Mouse (Mus musculus) 3T3-L1 (cell line): ENCODE measurements around the gene Ptpn9.
"Not testable (repeated sequence)": the region's sequence is repeated elsewhere in the genome, so short reads cannot be mapped to it uniquely, and the experiment has no call there.

ENCODE experiments used
- DNase-seq: peaks from one replicate; pipeline ENCODE4 v3.0.0-alpha.2; 2015; ENCODE audit warnings: low read depth, low spot score

Gene Ptpn9

DNA sequence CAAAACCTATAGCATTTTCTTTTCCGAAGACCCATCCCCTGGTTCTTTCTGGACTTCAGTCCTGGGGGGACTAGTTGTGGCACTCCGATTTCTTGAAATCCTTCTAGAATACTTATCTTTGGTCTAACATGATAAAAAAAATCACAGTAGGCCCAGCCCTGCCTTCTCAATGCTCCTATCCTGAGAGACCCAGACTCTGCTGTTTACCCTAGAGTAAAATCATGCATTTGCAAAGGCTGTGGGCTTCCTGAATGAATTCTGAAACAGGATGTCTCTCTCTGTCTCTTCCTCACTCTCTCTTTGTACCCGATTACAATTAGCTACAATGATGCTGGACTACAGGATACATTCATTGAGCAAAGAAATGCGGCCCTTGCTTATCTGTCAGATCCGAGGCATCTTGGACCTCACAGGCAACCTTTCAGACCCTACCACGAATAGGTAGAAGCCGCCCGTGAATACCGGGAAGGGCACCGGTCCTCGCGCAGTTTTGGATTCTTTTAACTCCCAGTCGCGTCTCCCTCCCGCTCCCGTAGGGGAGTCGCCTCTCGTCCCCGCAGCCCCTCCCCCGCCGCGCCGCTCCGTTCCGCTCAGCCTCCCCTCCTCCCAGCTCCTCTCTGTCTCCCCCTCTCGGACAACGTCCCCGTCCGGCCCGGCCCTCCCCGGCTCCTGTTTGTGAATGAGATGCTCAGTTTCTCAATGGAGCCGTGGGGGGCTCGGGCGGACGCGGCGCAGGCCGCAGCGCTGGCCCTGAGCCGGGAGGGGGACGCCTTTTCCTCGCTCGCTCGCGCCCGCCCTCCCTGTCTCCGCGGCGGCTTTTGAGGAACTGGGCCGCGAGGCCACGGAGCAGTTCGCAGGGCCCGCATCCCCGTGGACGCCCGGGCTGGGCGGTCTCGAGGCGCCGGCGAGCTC, at the start of gene Ptpn9:
Gene Ptpn9, plus strand, starts transcription at position 638 of the 912 bp plus-strand sequence.
- peak; percentile 85 for DNase-seq

DNA sequence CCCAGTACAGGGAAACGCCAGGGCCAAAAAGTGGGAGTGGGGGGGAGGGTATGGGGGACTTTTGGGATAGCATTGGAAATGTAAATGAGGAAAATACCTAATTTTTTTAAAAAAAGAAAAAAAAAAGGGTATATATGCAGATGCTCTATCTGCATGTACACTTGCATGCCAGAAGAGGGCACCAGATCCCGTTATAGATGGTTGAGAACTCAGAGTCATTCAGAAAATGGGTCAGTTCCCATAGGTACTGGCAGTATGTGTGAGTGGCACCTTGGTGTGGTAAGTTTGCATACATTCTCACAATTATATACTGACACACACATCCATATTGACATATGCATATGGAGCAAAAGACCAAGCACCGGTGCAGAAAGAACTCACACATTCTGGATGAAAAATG, 47.2 kb upstream of the Ptpn9 start:
- DNase-seq: peak; percentile 79

DNA sequence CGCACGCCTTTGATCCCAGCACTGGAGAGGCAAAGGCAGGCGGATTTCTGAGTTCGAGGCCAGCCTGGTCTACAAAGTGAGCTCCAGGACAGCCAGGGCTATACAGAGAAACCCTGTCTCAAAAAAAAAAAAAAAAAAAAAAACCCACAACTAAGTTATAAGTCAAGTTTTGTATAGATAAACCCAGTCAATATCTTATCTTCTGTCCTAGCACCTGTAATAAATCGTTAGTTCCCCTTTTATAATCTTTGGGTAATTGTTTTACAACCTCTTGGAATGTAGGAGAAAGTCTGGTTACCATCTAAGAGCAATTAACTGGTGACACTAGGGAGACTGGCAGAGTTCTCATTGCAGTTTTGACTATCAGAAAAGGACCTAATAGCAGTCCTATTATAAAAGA, 46.0 kb upstream of the Ptpn9 start:
- not testable (repeated sequence) for DNase-seq

DNA sequence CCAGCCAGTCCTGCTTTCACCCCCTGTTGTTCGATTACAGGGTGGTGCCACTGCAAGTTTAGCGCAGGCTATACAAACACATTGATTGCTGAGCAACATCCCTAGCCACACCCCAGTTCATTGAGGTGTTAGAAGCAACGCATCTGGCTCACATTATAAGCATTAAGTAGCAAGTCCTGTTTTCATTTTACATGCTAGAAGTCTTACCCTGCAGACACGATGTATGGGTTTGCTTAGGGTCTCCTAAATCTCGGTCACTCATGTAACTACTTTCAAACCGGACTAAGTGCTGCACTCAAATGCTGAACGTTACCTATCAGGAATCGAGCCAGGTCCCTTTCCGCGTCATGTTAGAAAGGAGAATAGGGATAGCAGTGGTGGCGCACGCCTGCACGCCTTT, 45.0 kb upstream of the Ptpn9 start:
- DNase-seq: peak; percentile 46

DNA sequence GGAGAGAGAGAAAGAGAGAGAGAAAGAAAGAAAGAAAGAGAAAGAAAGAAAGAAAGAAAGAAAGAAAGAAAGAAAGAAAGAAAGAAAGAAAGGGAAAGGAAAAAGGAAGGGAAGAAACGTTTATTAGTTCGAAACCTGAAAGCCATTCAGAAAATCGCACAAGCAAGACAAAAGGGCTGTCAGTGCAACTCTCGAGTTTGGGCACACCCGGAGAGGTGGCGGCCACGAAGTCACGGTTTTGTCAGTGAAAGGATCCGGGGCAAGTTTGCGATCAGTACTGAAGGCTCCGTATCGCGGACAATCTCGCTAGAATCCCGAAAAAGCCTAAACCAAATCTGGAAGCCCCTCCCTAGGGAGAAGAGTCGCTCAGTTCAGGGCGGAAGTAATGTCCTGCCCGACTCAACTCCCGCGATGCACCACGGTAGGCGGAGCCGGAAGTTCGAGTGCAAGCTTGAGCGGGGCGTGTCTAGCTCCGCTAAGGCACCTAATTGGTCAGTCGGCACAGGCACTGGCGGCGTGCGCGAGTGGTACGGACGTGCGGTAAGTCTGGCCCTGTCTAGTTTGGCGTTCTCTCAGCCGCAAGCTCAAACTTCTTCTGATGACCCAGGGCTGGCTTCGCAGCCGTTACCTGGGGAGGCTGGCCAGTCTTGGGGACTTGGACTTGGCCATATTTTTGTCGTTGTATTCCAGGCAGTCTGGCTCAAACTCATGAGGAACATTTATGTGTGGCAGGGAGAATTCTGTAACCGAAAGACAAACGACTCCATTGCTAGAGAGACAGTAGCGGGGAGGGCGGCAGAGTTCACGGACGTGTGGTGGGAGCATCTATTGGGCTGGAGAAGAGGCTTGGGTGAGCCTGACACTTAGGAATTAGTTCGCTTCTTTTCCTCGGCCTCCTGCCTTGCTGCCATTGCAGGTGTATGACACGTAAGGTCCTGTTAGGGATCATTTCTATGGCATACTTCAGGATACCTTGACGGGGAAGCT, 44.0 kb upstream of the Ptpn9 start, which contains the start of gene Snupn:
Gene Snupn, plus strand, starts transcription at position 465 of the 987 bp plus-strand sequence.
- peak; percentile 99 for DNase-seq

DNA sequence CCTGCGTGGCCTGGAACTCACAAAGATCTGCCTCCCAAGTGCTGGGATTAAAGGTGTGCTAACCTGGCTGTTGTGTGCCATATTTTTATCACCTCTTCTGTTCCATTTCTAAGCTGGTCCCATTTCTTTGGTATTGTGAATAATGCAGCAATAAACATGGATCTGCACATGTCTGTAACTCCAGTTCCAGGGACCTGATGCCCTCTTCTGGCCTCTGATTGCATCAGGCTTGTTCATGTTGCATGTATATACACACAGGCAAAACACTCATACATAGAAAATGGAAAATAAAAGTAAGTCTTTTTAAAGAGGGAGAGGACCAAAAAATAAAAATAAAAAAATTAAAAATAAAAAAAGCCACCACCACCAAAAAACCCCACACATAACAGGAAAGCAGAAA, 41.2 kb upstream of the Ptpn9 start:
- no peak for DNase-seq

DNA sequence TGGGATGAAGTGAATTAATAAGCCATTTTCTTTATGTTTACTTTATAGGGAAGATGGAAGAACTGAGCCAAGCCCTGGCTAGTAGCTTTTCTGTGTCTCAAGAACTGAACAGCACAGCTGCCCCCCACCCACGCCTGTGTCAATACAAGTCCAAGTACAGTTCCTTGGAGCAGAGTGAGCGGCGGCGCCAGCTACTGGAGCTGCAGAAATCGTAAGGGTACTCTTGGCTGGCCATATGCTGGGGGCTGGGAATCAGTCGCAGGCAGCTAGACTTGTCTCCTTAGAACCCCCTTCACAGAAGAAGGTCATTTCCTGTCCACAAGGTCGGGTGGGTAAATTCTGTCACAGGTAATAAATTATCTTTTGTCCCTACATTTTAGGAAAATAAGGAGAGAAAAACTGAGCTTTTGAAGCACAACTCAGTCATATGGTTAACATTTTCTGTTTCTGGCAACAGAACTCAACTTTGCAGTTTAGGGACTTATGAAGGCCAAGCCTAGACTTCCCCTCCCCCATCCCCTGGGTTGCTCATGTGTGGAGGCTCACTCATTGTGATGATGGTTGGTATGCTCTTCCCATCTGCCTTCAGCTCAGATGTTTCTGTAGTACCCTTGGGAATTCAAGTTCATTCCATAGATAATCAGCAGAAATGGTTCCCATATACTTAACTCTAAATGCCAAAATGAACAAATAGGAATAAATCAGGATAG, 37.6 kb upstream of the Ptpn9 start:
- no peak for DNase-seq

DNA sequence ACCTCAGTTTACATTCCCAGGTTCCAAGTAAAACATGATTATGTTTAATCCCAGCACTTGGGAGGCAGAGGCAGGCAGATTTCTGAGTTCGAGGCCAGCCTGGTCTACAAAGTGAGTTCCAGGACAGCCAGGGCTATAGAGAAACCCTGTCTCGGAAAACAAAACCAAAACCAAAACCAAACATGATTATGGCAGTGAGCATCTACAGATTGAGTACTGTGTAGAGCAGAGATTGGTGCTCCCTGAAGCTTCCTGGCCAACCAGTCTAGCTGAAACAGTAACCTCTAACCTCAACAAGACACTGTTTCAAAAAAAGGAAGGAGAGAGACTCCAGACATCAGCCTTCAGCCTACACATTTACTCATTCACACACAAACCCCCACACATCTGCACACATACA, 36.0 kb upstream of the Ptpn9 start:
- no peak for DNase-seq

DNA sequence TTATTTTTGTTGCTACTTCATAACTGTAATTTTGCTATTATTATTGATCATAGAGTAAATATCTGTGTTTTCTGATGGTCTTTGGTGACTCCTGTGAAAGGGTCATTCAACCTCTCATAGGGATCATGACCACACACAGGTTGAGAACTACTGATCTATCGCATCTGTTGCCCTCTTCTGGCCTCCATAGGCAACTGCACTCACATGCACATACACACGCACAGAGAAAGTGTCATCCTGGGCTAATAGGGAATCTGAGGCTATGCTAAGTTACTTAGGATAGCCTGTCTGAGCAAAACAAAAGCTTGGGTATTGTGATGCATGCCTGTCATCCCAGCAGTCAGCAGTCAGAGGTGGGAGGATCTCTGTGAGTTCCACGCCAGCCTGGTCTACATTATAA, 33.1 kb upstream of the Ptpn9 start:
- DNase-seq: no peak

DNA sequence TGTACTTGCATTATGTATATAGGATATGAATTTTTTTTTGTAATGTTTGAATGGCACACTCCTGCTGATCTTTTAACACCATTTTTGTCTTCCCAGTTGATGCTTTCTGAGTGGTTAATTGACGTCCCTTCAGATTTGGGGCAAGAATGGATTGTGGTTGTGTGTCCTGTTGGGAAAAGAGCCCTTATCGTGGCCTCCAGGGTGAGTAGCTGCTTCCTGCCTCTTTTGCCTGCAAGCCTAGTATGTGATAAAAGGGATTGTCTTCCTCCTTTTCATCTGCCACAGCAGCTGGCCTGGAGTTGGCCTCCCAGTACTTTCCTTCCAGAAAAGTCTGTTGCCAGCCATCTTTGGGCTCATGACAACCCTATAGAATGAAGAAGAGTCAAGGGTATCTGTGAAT, 24.6 kb upstream of the Ptpn9 start:
- no peak for DNase-seq

DNA sequence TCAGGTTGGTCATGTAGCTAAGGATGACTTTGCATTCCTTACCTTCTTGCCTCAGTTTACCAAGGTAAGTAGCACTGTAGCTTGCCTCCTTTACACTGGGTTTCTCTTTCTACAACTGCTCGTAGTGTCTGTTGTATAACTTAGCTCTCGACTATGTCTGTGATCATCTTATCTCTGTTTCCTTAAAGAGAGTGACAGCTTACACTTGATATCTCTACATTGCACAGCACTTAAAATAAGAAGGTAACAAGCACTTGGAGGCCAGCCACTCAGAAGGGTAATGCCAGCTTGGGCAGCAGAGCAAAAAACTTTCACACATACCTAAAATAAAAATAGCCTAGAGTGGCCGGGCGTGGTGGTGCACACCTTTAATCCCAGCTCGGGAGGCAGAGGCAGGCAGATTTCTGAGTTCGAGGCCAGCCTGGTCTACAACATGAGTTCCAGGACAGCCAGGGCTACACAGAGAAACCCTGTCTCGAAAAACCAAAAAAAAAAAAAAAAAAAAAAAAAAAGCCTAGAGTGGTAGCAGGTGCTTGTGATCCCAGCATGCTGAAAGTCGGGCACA, 20.7 kb upstream of the Ptpn9 start:
- DNase-seq: no peak

DNA sequence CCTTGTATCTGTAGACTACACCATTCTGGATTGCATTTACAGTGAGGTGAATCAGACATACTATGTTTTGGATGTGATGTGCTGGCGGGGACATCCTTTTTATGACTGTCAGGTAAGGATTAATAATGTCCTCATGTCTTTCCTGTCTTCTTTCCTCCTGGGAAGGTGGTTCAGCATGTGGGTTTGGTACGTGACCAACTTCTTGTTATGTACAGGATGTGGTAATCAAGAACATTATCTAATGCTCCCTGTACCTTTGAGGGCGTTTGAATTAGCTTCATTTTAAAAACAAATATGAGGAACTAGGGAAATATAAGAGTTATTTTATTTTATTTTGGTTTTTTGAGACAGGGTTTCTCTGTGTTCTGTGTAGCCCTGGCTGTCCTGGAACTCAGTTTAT, 19.5 kb upstream of the Ptpn9 start:
- no peak for DNase-seq

DNA sequence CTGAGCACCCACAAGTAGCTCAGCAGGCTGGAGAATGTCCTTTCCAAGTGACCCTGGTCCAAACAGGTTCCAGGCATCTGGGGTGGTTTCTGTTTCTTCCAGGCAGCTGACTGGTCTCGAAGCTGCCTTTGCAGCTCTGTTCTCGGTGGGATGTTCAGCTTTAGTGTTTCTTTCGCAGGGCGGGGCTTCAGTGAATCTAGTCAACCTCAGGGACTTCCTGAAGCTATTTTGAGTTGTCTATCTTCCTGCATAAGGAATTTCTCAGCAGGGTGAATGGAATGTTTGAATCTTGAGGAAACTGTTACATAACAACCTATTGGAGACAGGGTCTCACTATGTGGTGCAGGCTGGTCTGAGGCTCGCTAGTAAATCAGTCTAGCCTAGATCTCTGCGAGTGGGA, 14.5 kb upstream of the Ptpn9 start:
- DNase-seq: no peak

DNA sequence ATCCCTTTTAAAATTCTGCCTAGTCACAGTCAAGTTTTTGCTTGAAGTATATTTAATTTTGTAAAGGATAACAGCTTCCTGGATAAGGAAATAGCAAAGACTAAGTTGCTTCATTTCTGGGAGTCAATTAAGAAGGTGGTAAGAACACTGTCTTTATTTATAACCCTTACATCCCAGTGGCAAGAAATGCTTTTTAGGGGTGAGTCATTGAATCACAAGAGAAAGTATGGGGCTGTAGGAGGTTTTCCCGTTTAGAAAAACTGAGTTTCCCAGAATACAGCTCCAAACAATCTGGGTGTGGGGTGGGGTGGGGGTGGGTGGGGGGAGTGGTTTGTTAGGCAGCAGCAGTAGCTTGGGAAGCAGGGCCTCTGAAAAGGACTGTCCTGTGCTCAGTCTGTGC, 13.2 kb upstream of the Ptpn9 start:
- no peak for DNase-seq

DNA sequence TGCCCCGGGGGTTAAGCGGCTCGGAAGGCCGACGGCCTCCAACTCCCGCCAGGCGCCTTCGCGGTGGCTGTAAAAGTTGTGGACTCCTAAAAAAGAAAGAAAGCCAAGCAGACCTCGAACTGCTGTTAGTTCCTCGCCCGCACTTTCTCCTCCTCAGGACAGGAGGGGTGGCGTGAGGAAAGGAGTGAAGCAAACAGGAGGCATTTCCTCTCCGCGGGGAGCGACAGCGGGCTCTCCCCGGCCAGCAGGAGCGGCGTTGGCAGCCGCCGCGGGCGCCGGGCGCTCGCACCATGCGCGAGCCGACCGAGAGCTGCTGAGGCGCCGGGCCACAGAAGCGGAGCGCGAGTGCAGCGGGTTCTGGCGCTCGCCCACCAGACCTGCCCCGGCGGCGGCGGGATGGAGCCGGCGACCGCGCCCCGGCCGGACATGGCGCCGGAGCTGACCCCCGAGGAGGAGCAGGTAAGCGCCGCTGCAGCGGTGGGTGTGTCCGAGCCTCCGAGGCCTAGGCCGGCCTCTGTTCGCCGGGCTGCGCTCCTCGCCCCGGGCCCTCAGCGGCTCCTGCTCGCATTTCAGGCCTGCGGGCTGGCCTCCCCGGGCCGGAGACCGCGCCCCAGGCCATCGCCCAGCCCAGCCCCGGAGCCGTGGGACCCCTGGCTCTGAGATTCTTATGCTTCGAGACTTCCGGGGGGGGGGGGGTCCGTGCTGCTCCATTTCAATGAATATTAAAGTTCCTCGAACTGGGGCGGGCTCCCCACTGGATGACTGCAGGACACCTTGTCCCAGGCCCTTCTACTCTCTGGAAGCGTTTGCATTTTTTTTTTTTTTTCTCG, 690 bp downstream of the Ptpn9 start:
- peak; percentile 57 for DNase-seq

DNA sequence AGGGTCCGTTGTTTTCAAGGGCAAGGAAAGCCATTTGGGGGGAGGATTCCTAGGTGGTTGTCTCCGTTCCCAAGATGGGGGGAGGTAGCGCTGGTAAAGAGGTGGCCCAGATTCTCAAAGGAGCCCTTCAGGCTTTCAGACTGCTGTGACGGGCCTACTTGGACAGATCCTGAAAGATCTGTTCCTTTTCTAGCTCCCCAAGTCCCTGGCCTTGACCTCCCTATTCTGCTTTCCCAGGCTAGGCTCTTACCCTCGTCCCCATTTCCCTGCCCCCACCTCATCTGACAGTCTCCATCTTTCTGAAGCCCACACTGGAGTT, 1.3 kb downstream of the Ptpn9 start:
- peak; percentile 44 for DNase-seq

DNA sequence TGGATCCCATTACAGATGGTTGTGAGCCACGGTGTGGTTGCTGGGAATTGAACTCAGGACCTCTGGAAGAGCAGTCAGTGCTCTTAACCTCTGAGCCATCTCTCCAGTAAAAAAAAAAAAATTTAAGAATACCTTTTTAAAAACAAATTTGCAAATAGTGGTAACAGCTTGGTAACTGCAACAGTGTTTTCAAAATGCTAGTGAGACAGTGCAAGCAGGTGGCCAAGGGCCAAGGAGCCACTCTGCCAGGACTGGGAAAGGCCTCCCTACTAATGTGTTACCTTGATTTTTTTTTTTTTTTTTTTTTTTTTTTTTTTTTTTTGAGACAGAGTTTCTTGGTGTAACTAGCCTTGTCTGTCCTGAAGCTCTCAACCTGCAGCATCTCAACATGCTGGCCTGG, 2.5 kb downstream of the Ptpn9 start:
- peak; percentile 49 for DNase-seq

DNA sequence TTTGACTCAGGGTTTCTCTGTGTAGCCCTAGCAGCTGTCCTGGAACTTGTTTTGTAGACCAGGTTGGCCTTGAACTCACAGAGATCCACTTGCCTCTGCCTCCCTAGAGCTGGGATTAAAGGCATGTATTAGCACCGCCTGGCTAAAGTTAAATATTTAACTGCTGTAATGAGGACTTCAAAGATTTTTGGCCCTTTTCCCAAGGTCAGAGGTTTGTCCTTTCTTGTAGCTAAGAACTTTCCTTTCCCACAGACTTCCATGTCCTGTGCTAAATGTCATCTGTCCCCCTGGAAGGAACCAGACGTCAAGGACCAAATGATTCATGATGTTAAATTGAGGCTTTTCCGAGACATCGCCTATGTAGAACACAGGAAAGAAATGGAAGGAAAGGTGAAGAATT, 8.3 kb downstream of the Ptpn9 start:
- no peak for DNase-seq

DNA sequence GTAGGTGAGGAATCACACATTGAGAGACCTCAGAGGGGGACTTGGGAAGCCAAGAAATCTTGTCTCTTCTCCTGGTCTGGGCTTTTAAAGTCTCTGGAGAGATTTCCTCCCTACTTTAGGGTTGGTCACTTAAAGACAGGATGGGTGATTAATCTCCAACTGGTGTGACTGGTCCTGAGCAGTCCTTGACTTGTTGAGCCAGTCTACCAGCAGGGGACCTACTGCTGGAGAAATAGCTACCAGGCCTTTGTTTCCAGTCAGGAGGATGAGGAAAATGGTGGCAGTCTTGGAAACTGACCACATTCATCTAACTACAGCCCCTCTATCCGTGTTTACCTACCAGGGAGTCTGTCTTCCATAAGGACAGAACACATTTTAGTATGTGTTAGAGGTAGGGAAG, 17.7 kb downstream of the Ptpn9 start:
- no peak for DNase-seq

DNA sequence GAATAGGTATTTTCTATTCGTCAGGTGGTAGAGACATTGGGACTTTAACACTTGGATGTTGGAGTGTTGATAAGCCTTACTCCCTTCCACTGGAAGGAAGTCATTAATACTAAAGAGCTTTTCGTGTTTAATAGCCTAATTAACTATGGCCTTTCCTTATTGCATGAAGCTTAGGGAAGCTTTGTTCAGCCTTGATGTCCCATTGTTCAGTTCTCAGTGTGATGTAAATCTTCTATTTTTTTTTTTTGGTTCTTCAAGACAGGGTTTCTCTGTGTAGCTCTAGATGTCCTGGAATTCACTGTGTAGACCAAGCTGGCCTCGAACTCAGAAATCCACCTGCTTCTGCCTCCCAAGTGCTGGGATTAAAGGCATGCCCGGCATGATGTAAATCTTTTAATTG, 18.2 kb downstream of the Ptpn9 start:
- DNase-seq: no peak

DNA sequence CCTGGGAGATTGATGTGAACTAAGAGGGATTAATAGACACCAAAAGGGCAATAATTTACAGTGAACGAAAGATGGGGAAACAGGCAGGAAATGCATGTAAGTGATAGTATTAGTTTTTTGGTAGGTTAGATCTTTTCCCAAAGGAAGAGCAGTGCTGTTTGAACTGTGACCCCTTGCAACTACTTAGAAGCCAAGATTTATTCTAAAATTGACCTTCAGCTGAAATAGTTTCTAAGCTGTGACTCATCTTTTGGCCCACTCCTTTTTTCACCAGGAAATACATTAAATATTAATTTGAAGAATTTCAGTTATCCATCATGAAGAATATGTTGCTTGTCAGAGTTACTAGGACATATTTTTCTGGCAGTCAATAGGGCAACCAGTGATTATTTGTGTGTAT, 19.0 kb downstream of the Ptpn9 start:
- DNase-seq: peak; percentile 37
